In the genomic region with DNA sequence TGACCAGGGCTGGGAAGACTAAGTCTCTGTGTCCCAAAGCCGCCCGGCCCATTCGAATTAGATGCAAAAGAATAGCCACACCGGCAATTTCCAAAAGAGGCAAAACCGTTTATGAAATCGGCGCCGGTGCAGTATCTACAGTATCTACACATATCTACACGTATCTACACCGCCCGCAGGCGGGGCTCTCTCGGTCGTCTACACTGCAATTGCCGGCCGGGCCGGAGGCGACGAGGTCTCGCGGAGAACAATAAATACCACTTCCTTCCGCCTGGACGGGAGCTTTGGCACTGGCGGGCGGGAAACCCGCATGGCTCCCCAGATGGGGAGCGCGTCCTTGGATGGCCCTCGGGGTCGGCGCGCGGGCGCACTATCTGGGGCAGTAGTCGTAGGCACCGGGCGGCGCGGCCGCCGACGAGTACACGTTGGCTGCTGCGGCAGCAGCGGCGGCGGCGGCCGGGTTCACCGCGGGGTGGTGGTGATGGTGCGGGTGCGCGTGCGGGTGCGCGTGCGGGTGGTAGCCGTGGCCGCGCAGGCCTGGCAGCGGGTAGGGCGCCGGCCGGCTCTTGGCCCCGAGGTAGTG, we compare ENCODE assay signal across 9 mouse cellular contexts. TPM values are rescaled to one million over a fixed set of nuclear protein-coding genes. Genes with fewer than 3 reads are reported as not detected.
DNase-seq lines count a peak whose midpoint lies in the region; ATAC-seq lines count a peak whose summit lies in the region.
"Had no signal": no experiment of that assay in that cellular context is flagged by ENCODE, and none has a peak within 500 bp of the region (broad histone marks: within the 10 kb centered on the region; RNA-seq: fewer than 3 reads in every experiment).

No protein-coding gene starts in this region.

- no peaks in the 10 kb centered on the region for H3K36me3 ChIP-seq in heart, embryonic 11.5 days (ENCODE audit: control insufficient read depth, insufficient read depth, low read length)
- H3K36me3 ChIP-seq in heart, embryonic 16.5 days (ENCODE audit: control insufficient read depth, insufficient read depth) = no peaks in the 10 kb centered on the region
- no peaks in the 10 kb centered on the region for H3K36me3 ChIP-seq in liver, embryonic 13.5 days
- H3K36me3 ChIP-seq: G1E had no signal

- peak overlapping the region; percentile 43 for H3K4me3 ChIP-seq in heart, embryonic 11.5 days (ENCODE audit: low read depth, low read length)
- H3K4me3 ChIP-seq in brown adipose tissue, adult 24 weeks (ENCODE audit: insufficient read depth, low read depth, low read length) = peak overlapping the region; percentile 50
- peak overlapping the region; percentile 53 for H3K4me3 ChIP-seq in heart, embryonic 16.5 days (ENCODE audit: low read length)
- peak overlapping the region; percentile 37 for H3K4me3 ChIP-seq in liver, embryonic 13.5 days (replicated peaks)

- intact Hi-C loops in gastrocnemius, postnatal 14 days (cut with DNase I; ENCODE audit: low total_unique reads) = no loop called here

- no peak for DNase-seq in heart, adult 9 months (ENCODE audit: low spot score in 2 of 2)
- no peak for DNase-seq in liver, embryonic 13.5 days
- DNase-seq in retina, postnatal 1 day = peak; percentile 66
- no peak for DNase-seq in gastrocnemius, postnatal 14 days
- DNase-seq in urinary bladder, postnatal 25 days (ENCODE audit: low spot score) = no peak

- H3K9ac ChIP-seq in heart, embryonic 11.5 days (ENCODE audit: low read depth, low read length) = peak overlapping the region; percentile 36; the same call in 1 of the 2 replicates
- peak overlapping the region; percentile 42 for H3K9ac ChIP-seq in heart, embryonic 16.5 days (ENCODE audit: low read length)
- no peak overlapping the region for H3K9ac ChIP-seq in liver, embryonic 13.5 days

- 3% methylated on average over 66 of the region's 66 CpGs for WGBS in heart, embryonic 11.5 days (ENCODE audit: insufficient replicate concordance)
- 2% methylated on average over 48 of the region's 66 CpGs for WGBS in heart, embryonic 16.5 days
- under 1% methylated on average over 66 of the region's 66 CpGs for WGBS in liver, embryonic 13.5 days (ENCODE audit: insufficient replicate concordance)

- H3K4me1 ChIP-seq in heart, embryonic 11.5 days (ENCODE audit: control insufficient read depth, insufficient read depth, low read length) = peaks cover 23% of the 10 kb centered on the region
- no peaks in the 10 kb centered on the region; the same call in none of the 2 replicates for H3K4me1 ChIP-seq in brown adipose tissue, adult 24 weeks (ENCODE audit: control insufficient read depth, insufficient read depth, insufficient read length, low read length)
- H3K4me1 ChIP-seq in heart, embryonic 16.5 days (ENCODE audit: control insufficient read depth, insufficient read depth, low read length) = peaks cover 21% of the 10 kb centered on the region
- H3K4me1 ChIP-seq in liver, embryonic 13.5 days (replicated peaks) = peaks cover 25% of the 10 kb centered on the region

- no peak overlapping the region for H3K27ac ChIP-seq in heart, embryonic 11.5 days (ENCODE audit: low read depth, low read length)
- H3K27ac ChIP-seq in brown adipose tissue, adult 24 weeks (replicated peaks; ENCODE audit: low read depth, low read length) = no peak overlapping the region
- no peak overlapping the region for H3K27ac ChIP-seq in heart, embryonic 16.5 days (ENCODE audit: low read length)
- no peak overlapping the region for H3K27ac ChIP-seq in liver, embryonic 13.5 days

- ATAC-seq in heart, embryonic 11.5 days (replicated peaks; ENCODE audit: insufficient number of reproducible peaks, low FRiP score, low TSS enrichment) = no peak
- ATAC-seq in heart, embryonic 16.5 days (replicated peaks; ENCODE audit: extremely low read depth, insufficient read depth, low FRiP score) = no peak; the same call in 1 of the 2 replicates
- ATAC-seq in liver, embryonic 13.5 days (ENCODE audit: low read depth) = no peak

- peak overlapping the region; percentile 62 for H3K4me2 ChIP-seq in heart, embryonic 11.5 days
- H3K4me2 ChIP-seq in heart, embryonic 16.5 days (ENCODE audit: low read depth, low read length) = peak overlapping the region; percentile 68
- peak overlapping the region; percentile 49 for H3K4me2 ChIP-seq in liver, embryonic 13.5 days

- no peaks in the 10 kb centered on the region for H3K9me3 ChIP-seq in heart, embryonic 11.5 days (replicated peaks; ENCODE audit: control insufficient read depth, low read length)
- no peaks in the 10 kb centered on the region for H3K9me3 ChIP-seq in heart, embryonic 16.5 days (replicated peaks; ENCODE audit: control insufficient read depth, low read length)
- H3K9me3 ChIP-seq in liver, embryonic 13.5 days (replicated peaks) = no peaks in the 10 kb centered on the region

- H3K27me3 ChIP-seq in heart, embryonic 11.5 days (ENCODE audit: control insufficient read depth, insufficient read depth, low read length) = peaks cover 78% of the 10 kb centered on the region
- H3K27me3 ChIP-seq in heart, embryonic 16.5 days (ENCODE audit: control insufficient read depth, insufficient read depth, low read length) = peaks cover 77% of the 10 kb centered on the region
- peaks cover 96% of the 10 kb centered on the region for H3K27me3 ChIP-seq in liver, embryonic 13.5 days

RNA-seq across cellular contexts. Expression of gene Tbx1, which starts 8.8 kb away (rescaled TPM):
- 1.2 and 1.4 TPM in 2 replicates for polyA plus RNA-seq in heart, embryonic 11.5 days (2014; fragmentation: Nextera tagmentation; extraction: Ambion mirVana)
- not detected in 2 replicates for polyA plus RNA-seq in brown adipose tissue, adult 24 weeks (2012; ENCODE audit: insufficient read depth, insufficient read length, missing spikeins)
- polyA plus RNA-seq in heart, embryonic 16.5 days (2015; fragmentation: Nextera tagmentation; extraction: Ambion mirVana) = 0.47 and 1.5 TPM in 2 replicates
- polyA plus RNA-seq in liver, embryonic 13.5 days (2015; fragmentation: Nextera tagmentation; extraction: Ambion mirVana) = 0.05 TPM in 1 of 2 replicates, not detected in the other
- 1 to 10 TPM in 1 of 2 experiments, under 1 TPM in 1; 0.78 to 3.1 TPM for total RNA-seq in gastrocnemius, postnatal 14 days (2021)
- polyA plus RNA-seq: G1E had no signal

RNA-seq across cellular contexts. Expression of gene Gp1bb, which starts 40.5 kb away (rescaled TPM):
- polyA plus RNA-seq in heart, embryonic 11.5 days (2014; fragmentation: Nextera tagmentation; extraction: Ambion mirVana) = 8.3 and 8.6 TPM in 2 replicates
- 1.0 TPM in 1 of 2 replicates, not detected in the other for polyA plus RNA-seq in brown adipose tissue, adult 24 weeks (2012; ENCODE audit: insufficient read depth, insufficient read length, missing spikeins)
- polyA plus RNA-seq in heart, embryonic 16.5 days (2015; fragmentation: Nextera tagmentation; extraction: Ambion mirVana) = 2.4 and 3.4 TPM in 2 replicates
- polyA plus RNA-seq in liver, embryonic 13.5 days (2015; fragmentation: Nextera tagmentation; extraction: Ambion mirVana) = 25.2 and 32.4 TPM in 2 replicates
- not detected for total RNA-seq in gastrocnemius, postnatal 14 days (2021)

RNA-seq across cellular contexts. Expression of gene Gm49601, which starts 44.5 kb away (rescaled TPM):
- 0.73 and 1.0 TPM in 2 replicates for polyA plus RNA-seq in heart, embryonic 11.5 days (2014; fragmentation: Nextera tagmentation; extraction: Ambion mirVana)
- not detected in 2 replicates for polyA plus RNA-seq in brown adipose tissue, adult 24 weeks (2012; ENCODE audit: insufficient read depth, insufficient read length, missing spikeins)
- polyA plus RNA-seq in heart, embryonic 16.5 days (2015; fragmentation: Nextera tagmentation; extraction: Ambion mirVana) = 0.63 and 0.66 TPM in 2 replicates
- 0.14 and 0.78 TPM in 2 replicates for polyA plus RNA-seq in liver, embryonic 13.5 days (2015; fragmentation: Nextera tagmentation; extraction: Ambion mirVana)
- 1 to 10 TPM; 1.0 to 1.7 TPM for total RNA-seq in gastrocnemius, postnatal 14 days (2021)
- polyA plus RNA-seq: G1E had no signal

RNA-seq across cellular contexts. Expression of gene Sept5, which starts 48.0 kb away (rescaled TPM):
- polyA plus RNA-seq in heart, embryonic 11.5 days (2014; fragmentation: Nextera tagmentation; extraction: Ambion mirVana) = 6.2 and 8.3 TPM in 2 replicates
- polyA plus RNA-seq in brown adipose tissue, adult 24 weeks (2012; ENCODE audit: insufficient read depth, insufficient read length, missing spikeins) = 3.3 and 7.1 TPM in 2 replicates
- 8.4 and 8.5 TPM in 2 replicates for polyA plus RNA-seq in heart, embryonic 16.5 days (2015; fragmentation: Nextera tagmentation; extraction: Ambion mirVana)
- polyA plus RNA-seq in liver, embryonic 13.5 days (2015; fragmentation: Nextera tagmentation; extraction: Ambion mirVana) = 2.4 and 2.6 TPM in 2 replicates
- total RNA-seq in gastrocnemius, postnatal 14 days (2021) = 1 to 10 TPM; 6.0 to 8.4 TPM
- polyA plus RNA-seq: G1E had no signal
